Mouse (Mus musculus) liver, embryonic 11.5 days (tissue): Measurements from ENCODE around the gene Sulf2. TPM values are rescaled to one million over a fixed set of nuclear protein-coding genes. Genes with fewer than 3 reads are reported as not detected.

ENCODE experiments used
- ATAC-seq: fragments of 200-750 bp; cut with Nextera tagmentation; replicated peaks from 2 replicates; pipeline ENCODE4 v1.8.0; 2017; ENCODE audit warnings: moderate number of reproducible peaks, mild to moderate bottlenecking, moderate TSS enrichment, moderate library complexity; ENCODE audit not compliant: low FRiP score
- DNase-seq: peaks from one replicate; pipeline ENCODE4 v3.0.0-alpha.2; 2017; ENCODE audit warnings: low spot score
- H3K27ac ChIP-seq: fragments of 300-500 bp; sonication (generic); 2 replicates; pipeline ENCODE4 v1.5.1; 2014; ENCODE audit warnings: mild to moderate bottlenecking, low read depth, low read length, control low read depth
- H3K27me3 ChIP-seq: fragments of 300-500 bp; sonication (generic); replicated peaks from 2 replicates; pipeline ENCODE4 v1.6.1; 2014; ENCODE audit warnings: low read length, mixed read lengths; ENCODE audit not compliant: control insufficient read depth, insufficient read depth
- H3K36me3 ChIP-seq: fragments of 300-500 bp; sonication (generic); 2 replicates; pipeline ENCODE4 v1.6.1; 2014; ENCODE audit warnings: mild to moderate bottlenecking, low read length, moderate library complexity, mixed read lengths; ENCODE audit not compliant: control insufficient read depth, insufficient read depth
- H3K4me1 ChIP-seq: fragments of 300-500 bp; sonication (generic); replicated peaks from 2 replicates; pipeline ENCODE4 v1.6.1; 2014; ENCODE audit warnings: low read length, mixed read lengths; ENCODE audit not compliant: control insufficient read depth, insufficient read depth
- H3K4me2 ChIP-seq: fragments of 300-500 bp; sonication (generic); 2 replicates; pipeline ENCODE4 v1.6.1; 2014; ENCODE audit warnings: mild to moderate bottlenecking, control low read depth, moderate library complexity
- H3K4me3 ChIP-seq: fragments of 300-500 bp; sonication (generic); 2 replicates; pipeline ENCODE4 v1.5.1; 2014; ENCODE audit warnings: low read depth, low read length, control low read depth
- H3K9ac ChIP-seq: fragments of 300-500 bp; sonication (generic); 2 replicates; pipeline ENCODE4 v1.6.1; 2014; ENCODE audit warnings: low read depth, low read length, control low read depth
- H3K9me3 ChIP-seq: fragments of 300-500 bp; sonication (generic); 2 replicates; pipeline ENCODE4 v1.6.1; 2016; ENCODE audit warnings: low read length, inconsistent platforms, mixed read lengths; ENCODE audit not compliant: control insufficient read depth
- WGBS: fragments of 180-500 bp; shearing (Covaris S2); extraction: QIAGEN DNeasy Blood & Tissue Kit; methylation state at CpG from one replicate; pipeline ENCODE4 v1.1.7; 2014; 5-methylcytosine and 5-hydroxymethylcytosine counted together
- polyA plus RNA-seq: library from polyadenylated mRNA; unstranded; fragments of >200 nt; fragmentation: Nextera tagmentation; extraction: Ambion mirVana; gene quantifications from 2 replicates; pipeline ENCODE4 v1.2.1, GENCODE M21; 2014

The Sulf2 gene
- polyA plus RNA-seq, 1 experiment from 2014 or later: 30.3 TPM

- Histone ChIP-seq H3K27ac (no peak overlapping the region), H3K9ac (no peak overlapping the region), H3K4me1 (peaks cover 11% of the 10 kb centered on the region), H3K27me3 (no peaks in the 10 kb centered on the region), H3K9me3 (no peaks in the 10 kb centered on the region), H3K36me3 (peaks cover 6% of the 10 kb centered on the region; the same call in 1 of the 2 replicates), H3K4me3 (no peak overlapping the region), H3K4me2 (no peak overlapping the region)
- 95% methylated on average over 4 of the region's 4 CpGs for WGBS
- DNase-seq (no peak), ATAC-seq (no peak)
Measured at GRCm38 (mm10) chr2:166047931-166048330, 107.5 kb downstream of the Sulf2 start.

GRCm38 (mm10) chr2:166045549-166046501 is 109.6 kb downstream of the Sulf2 start:
- no peak overlapping the region for H3K9ac ChIP-seq
- 52% methylated on average over 10 of the region's 10 CpGs for WGBS
- DNase-seq: no peak

GRCm38 (mm10) chr2:166045006-166045405 is 110.5 kb downstream of the Sulf2 start:
- no peak overlapping the region for H3K9ac ChIP-seq
- no peak overlapping the region for H3K27ac ChIP-seq
- no peaks in the 10 kb centered on the region for H3K9me3 ChIP-seq
- no peak for ATAC-seq
- peaks cover 4% of the 10 kb centered on the region; the same call in 1 of the 2 replicates for H3K36me3 ChIP-seq
- no peaks in the 10 kb centered on the region for H3K27me3 ChIP-seq
- H3K4me2 ChIP-seq: no peak overlapping the region
- 47% methylated on average over 2 of the region's 2 CpGs for WGBS
- peaks cover 22% of the 10 kb centered on the region for H3K4me1 ChIP-seq
- no peak for DNase-seq
- H3K4me3 ChIP-seq: no peak overlapping the region

More at GRCm38 (mm10) chr2:166045549-166046501, 109.6 kb downstream of the Sulf2 start:
- Histone ChIP-seq H3K9me3 (no peaks in the 10 kb centered on the region), H3K36me3 (peaks cover 4% of the 10 kb centered on the region; the same call in 1 of the 2 replicates), H3K4me3 (no peak overlapping the region), H3K4me1 (peaks cover 22% of the 10 kb centered on the region), H3K27ac (no peak overlapping the region), H3K27me3 (no peaks in the 10 kb centered on the region), H3K4me2 (no peak overlapping the region)
- ATAC-seq: no peak

- Histone ChIP-seq H3K4me3 (no peak overlapping the region), H3K9me3 (no peaks in the 10 kb centered on the region), H3K9ac (no peak overlapping the region), H3K36me3 (no peaks in the 10 kb centered on the region), H3K27me3 (no peaks in the 10 kb centered on the region), H3K27ac (no peak overlapping the region), H3K4me2 (no peak overlapping the region), H3K4me1 (peaks cover 22% of the 10 kb centered on the region)
- WGBS: 24% methylated on average over 1 of the region's 1 CpGs
- peak; percentile 82; the same call in 1 of the 2 replicates for ATAC-seq
- no peak for DNase-seq
Measured at GRCm38 (mm10) chr2:166042542-166042941, 112.9 kb downstream of the Sulf2 start.

- H3K9me3 ChIP-seq: no peaks in the 10 kb centered on the region
- DNase-seq (no peak), ATAC-seq (no peak)
- no peak overlapping the region for H3K9ac ChIP-seq
- peaks cover 3% of the 10 kb centered on the region; the same call in 1 of the 2 replicates for H3K36me3 ChIP-seq
- H3K4me1 ChIP-seq: peaks cover 22% of the 10 kb centered on the region
- H3K27me3 ChIP-seq: no peaks in the 10 kb centered on the region
- 88% methylated on average over 4 of the region's 4 CpGs for WGBS
- no peak overlapping the region for H3K27ac ChIP-seq
- H3K4me3 ChIP-seq: no peak overlapping the region
- H3K4me2 ChIP-seq: no peak overlapping the region
Measured at GRCm38 (mm10) chr2:166039681-166040080, 115.8 kb downstream of the Sulf2 start.

- DNase-seq: no peak
- no peak overlapping the region for H3K9ac ChIP-seq
Measured at GRCm38 (mm10) chr2:166035725-166036124, 119.7 kb downstream of the Sulf2 start.

GRCm38 (mm10) chr2:166034967-166035490 is 120.4 kb downstream of the Sulf2 start:
- Histone ChIP-seq H3K9me3 (no peaks in the 10 kb centered on the region), H3K27me3 (no peaks in the 10 kb centered on the region), H3K36me3 (peaks cover 3% of the 10 kb centered on the region; the same call in 1 of the 2 replicates), H3K4me2 (no peak overlapping the region), H3K4me1 (peaks cover 26% of the 10 kb centered on the region), H3K4me3 (no peak overlapping the region), H3K27ac (no peak overlapping the region), H3K9ac (no peak overlapping the region)
- DNase-seq (no peak), ATAC-seq (no peak)
- 64% methylated on average over 3 of the region's 3 CpGs for WGBS

More at GRCm38 (mm10) chr2:166035725-166036124, 119.7 kb downstream of the Sulf2 start:
- ATAC-seq: no peak
- no peaks in the 10 kb centered on the region for H3K27me3 ChIP-seq
- H3K4me3 ChIP-seq: no peak overlapping the region
- H3K4me1 ChIP-seq: peaks cover 19% of the 10 kb centered on the region
- H3K9me3 ChIP-seq: no peaks in the 10 kb centered on the region
- WGBS: 60% methylated on average over 3 of the region's 3 CpGs
- peaks cover 3% of the 10 kb centered on the region; the same call in 1 of the 2 replicates for H3K36me3 ChIP-seq
- no peak overlapping the region for H3K27ac ChIP-seq
- H3K4me2 ChIP-seq: no peak overlapping the region; the same call in 1 of the 2 replicates

GRCm38 (mm10) chr2:166032628-166033027 is 122.8 kb downstream of the Sulf2 start:
- Histone ChIP-seq H3K27ac (no peak overlapping the region), H3K36me3 (peaks cover 3% of the 10 kb centered on the region; the same call in 1 of the 2 replicates), H3K27me3 (no peaks in the 10 kb centered on the region), H3K9me3 (no peaks in the 10 kb centered on the region), H3K4me2 (no peak overlapping the region), H3K9ac (no peak overlapping the region), H3K4me3 (no peak overlapping the region), H3K4me1 (peaks cover 36% of the 10 kb centered on the region)
- DNase-seq (no peak), ATAC-seq (no peak)
- WGBS: 73% methylated on average over 5 of the region's 5 CpGs
